Mouse (Mus musculus) brown adipose tissue, adult 24 weeks (tissue): Measurements from ENCODE around the gene Sqstm1. TPM values are rescaled to one million over a fixed set of nuclear protein-coding genes. Genes with fewer than 3 reads are reported as not detected.
A peak's percentile ranks its signal among the peaks of the same experiment; 100 is the strongest.

Source experiments
- H3K27ac ChIP-seq: fragments of 200-500 bp; replicated peaks from 2 replicates; pipeline ENCODE4 v1.5.1; 2012; ENCODE audit warnings: low read depth, mild to moderate bottlenecking, low read length
- H3K4me1 ChIP-seq: fragments of 200-500 bp; 2 replicates; pipeline ENCODE4 v1.6.1; 2012; ENCODE audit warnings: low read length, mixed read lengths; ENCODE audit not compliant: control insufficient read depth, insufficient read depth, insufficient read length
- H3K4me3 ChIP-seq: fragments of 200-500 bp; 2 replicates; pipeline ENCODE4 v1.5.1; 2012; ENCODE audit warnings: low read depth, mild to moderate bottlenecking, low read length, moderate library complexity; ENCODE audit not compliant: insufficient read depth
- polyA plus RNA-seq: library from polyadenylated mRNA; stranded (reverse); fragments of >200 nt; gene quantifications from 2 replicates; pipeline ENCODE4 v1.2.4, GENCODE M21; 2012; ENCODE audit not compliant: missing spikeins, insufficient read depth, insufficient read length

Sqstm1 gene
- polyA plus RNA-seq, 1 experiment, result 235 TPM

DNA sequence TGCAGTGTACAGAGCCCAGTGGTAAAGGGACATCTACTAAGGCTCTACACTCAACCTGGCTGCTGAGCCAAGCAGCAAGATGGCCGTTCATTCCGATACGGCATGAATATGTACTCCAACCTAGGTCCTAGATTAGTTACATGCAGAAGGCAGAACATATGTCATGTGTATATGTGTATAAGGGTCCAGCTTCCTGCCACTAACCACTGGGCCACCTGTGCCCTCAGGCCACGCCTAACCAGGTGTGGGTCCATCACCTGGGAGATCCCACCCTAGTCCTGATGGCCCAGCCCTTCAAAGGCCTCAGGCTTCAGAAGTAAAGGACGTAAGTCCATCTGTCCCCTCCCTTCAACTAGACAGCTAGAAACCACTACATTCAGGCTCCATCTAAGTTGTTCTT lies 2.6 kb downstream of the Sqstm1 start:
- no peak overlapping the region for H3K27ac ChIP-seq
- H3K4me1 ChIP-seq, result peaks cover 16% of the 10 kb centered on the region
- H3K4me3 ChIP-seq, result no peak overlapping the region; the same call in 1 of the 2 replicates

DNA sequence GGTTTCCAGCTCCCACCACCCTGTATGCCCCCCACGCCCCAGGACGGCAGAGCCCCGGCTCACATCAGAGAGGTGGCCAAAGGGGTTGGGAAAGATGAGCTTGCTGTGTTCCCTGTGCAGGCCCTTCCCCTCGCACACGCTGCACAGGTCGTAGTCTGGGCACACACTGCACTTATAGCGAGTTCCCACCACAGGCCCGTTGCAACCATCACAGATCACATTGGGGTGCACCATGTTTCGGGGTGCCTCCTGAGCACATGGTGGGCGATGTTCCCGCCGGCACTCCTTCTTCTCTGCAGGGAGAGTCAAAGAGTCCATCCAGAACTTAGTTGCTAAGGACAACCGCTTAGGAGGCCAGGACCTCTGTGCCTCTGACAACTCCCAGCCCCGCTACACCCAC lies 3.3 kb downstream of the Sqstm1 start:
- no peak overlapping the region for H3K27ac ChIP-seq
- H3K4me1 ChIP-seq, result peaks cover 9% of the 10 kb centered on the region
- no peak overlapping the region for H3K4me3 ChIP-seq

- Histone ChIP-seq H3K27ac (no peak overlapping the region), H3K4me1 (peaks cover 8% of the 10 kb centered on the region), H3K4me3 (no peak overlapping the region)
These were observed 4.6 kb downstream of the Sqstm1 start for GRCm38 (mm10) chr11:50206037-50206436.

DNA sequence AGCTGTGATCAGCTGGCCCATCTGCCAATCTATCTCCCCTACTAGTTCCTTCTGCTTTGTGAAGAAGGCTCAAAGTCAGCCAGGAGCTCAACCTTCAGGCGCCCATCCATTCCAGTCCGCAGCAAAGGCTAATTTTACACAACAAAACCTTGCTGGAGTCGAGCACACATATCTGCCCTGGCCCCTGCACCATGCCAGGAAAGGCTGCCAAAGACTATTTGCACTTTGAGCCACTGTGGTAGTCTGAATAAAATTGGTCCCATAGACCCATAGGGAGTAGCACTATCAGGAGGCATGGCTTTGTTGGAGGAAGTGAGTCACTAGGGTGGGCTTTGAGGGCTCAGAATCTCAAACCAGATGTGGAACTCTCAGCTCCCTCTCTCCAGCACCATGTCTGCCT lies 5.2 kb downstream of the Sqstm1 start:
- Histone ChIP-seq H3K4me1 (peaks cover 8% of the 10 kb centered on the region), H3K4me3 (no peak overlapping the region), H3K27ac (peak overlapping the region; percentile 43)

- Histone ChIP-seq H3K4me1 (peaks cover 5% of the 10 kb centered on the region), H3K4me3 (no peak overlapping the region), H3K27ac (no peak overlapping the region)
These were observed 7.3 kb downstream of the Sqstm1 start for GRCm38 (mm10) chr11:50203302-50203827.

DNA sequence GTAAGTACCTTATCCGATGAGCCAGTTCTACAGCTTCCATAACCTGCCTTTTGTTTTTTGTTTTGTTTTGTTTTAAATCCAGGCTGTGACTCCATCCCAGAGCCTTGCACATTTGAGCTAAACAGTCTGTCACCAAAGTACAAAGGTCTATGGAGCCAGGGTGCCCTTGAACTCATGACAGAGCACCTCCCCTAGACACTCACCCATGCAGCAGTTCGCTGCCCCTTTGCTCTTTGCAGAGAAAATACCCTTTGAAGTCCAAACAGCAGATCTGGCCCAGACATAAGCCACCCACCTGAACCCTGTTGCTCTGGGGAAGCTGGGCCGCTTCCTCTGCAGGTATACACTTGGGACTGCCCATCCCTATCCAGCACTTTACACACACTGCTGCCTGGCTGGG lies 9.0 kb downstream of the Sqstm1 start:
- no peak overlapping the region for H3K4me3 ChIP-seq
- no peak overlapping the region for H3K27ac ChIP-seq
- H3K4me1 ChIP-seq, result no peaks in the 10 kb centered on the region; the same call in none of the 2 replicates

DNA sequence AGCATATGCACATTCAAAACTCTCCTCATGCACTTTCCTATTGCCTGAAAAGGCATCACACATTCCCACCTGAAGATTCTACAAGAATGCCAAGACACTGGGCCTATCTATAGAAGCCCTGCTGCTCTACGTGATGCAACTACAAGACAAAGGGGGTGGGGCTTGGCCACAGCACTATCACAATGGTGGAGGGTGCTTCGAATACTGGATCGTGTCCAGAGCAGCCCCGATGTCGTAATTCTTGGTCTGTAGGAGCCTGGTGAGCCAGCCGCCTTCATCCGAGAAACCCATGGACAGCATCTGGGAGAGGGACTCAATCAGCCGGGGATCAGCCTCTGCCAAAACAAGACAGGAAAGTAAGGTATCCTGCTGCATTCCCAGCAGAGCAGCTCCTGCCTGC lies 10.0 kb downstream of the Sqstm1 start:
- Histone ChIP-seq H3K4me3 (no peak overlapping the region), H3K4me1 (no peaks in the 10 kb centered on the region; the same call in none of the 2 replicates), H3K27ac (no peak overlapping the region)

DNA sequence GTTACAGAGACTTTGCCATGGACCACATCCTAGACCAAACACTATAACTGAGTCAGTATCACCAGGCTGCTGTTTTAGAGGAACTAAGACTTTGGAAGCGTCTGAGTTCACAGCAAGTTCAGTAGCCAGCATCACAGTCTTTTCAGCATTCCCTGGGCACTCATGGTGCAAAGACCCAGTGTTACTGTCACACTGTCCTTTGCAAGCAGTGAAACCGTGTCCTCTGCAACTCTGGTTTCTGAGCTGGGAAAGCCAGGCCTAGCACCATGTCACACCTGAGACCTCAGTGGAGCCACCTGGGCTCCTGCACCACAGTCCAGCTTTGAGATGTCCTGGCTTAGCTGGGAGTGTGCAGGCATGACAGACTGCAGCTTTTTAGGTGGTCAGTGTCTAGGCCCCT lies 11.7 kb downstream of the Sqstm1 start:
- Histone ChIP-seq H3K27ac (no peak overlapping the region), H3K4me3 (no peak overlapping the region), H3K4me1 (no peaks in the 10 kb centered on the region)

DNA sequence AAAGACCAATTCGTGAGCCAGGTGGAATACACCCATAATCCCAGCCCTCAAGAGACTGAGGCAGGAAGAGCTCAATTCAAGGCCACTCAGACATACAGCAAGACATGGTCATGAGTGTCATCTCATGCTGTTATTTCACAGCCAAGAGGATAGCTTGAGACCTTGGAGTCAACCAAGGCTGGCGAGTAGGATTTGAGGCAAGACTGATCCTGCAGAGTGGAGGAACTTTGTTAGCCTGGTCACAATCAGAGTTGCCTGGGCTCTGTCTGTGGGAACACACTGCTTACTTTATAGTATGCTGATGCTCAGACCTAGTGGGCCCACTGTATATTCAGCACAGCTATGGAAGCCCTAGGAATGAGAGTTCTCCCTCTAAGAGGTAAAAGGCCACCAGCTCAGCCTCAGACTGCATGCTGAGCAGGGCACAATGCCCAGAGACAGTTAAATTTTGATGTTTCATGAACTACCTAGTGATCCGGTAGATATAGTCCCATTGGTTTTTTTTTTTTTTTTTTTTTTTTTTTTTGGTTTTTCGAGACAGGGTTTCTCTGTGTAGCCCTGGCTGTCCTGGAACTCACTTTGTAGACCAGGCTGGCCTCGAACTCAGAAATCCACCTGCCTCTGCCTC lies 12.3 kb downstream of the Sqstm1 start:
- Histone ChIP-seq H3K4me3 (no peak overlapping the region), H3K4me1 (no peaks in the 10 kb centered on the region), H3K27ac (no peak overlapping the region)

GRCm38 (mm10) chr11:50197500-50197899 lies 13.1 kb downstream of the Sqstm1 start:
- H3K4me1 ChIP-seq, result no peaks in the 10 kb centered on the region; the same call in 1 of the 2 replicates
- H3K4me3 ChIP-seq, result no peak overlapping the region
- H3K27ac ChIP-seq, result no peak overlapping the region

GRCm38 (mm10) chr11:50194793-50195192 lies 15.8 kb downstream of the Sqstm1 start:
- Histone ChIP-seq H3K27ac (no peak overlapping the region), H3K4me1 (no peaks in the 10 kb centered on the region; the same call in 1 of the 2 replicates), H3K4me3 (no peak overlapping the region)

- H3K4me1 ChIP-seq, result no peaks in the 10 kb centered on the region; the same call in 1 of the 2 replicates
- no peak overlapping the region for H3K4me3 ChIP-seq
- no peak overlapping the region for H3K27ac ChIP-seq
These were observed 16.6 kb downstream of the Sqstm1 start for GRCm38 (mm10) chr11:50194070-50194469.

- Histone ChIP-seq H3K4me3 (no peak overlapping the region), H3K27ac (no peak overlapping the region), H3K4me1 (no peaks in the 10 kb centered on the region; the same call in 1 of the 2 replicates)
These were observed 18.3 kb downstream of the Sqstm1 start for GRCm38 (mm10) chr11:50192278-50192677.

GRCm38 (mm10) chr11:50190362-50190761 lies 20.3 kb downstream of the Sqstm1 start:
- Histone ChIP-seq H3K27ac (no peak overlapping the region), H3K4me1 (no peaks in the 10 kb centered on the region; the same call in 1 of the 2 replicates), H3K4me3 (no peak overlapping the region)

- Histone ChIP-seq H3K4me1 (no peaks in the 10 kb centered on the region; the same call in 1 of the 2 replicates), H3K27ac (no peak overlapping the region), H3K4me3 (no peak overlapping the region)
These were observed 21.9 kb downstream of the Sqstm1 start for GRCm38 (mm10) chr11:50188682-50189081.

DNA sequence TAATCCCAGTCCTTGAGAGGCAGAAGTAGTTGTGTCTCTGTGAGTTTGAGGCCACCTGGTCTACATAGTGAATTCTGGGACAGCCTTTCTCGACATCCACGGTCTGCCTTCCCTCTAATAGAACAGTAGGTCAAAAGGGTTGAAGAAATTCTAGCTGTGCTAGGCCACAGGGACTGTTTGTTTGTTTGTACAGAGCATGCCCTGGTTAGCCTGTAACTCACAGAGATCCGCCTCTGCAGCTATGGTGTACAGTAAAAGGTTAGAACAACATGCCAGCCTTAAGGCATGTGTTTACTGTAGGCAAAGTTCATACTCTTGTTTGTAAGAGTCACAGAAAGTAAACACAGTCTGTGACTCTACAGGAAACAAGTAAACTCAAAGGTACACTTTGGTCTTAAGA lies 25.8 kb downstream of the Sqstm1 start:
- H3K27ac ChIP-seq, result no peak overlapping the region
- no peak overlapping the region for H3K4me3 ChIP-seq
- H3K4me1 ChIP-seq, result no peaks in the 10 kb centered on the region
